Mouse (Mus musculus): ENCODE measurements around the gene Btbd35f1.
"Not testable (repeated sequence)": the region's sequence is repeated elsewhere in the genome, so short reads cannot be mapped to it uniquely, and the experiment has no call there.

Btbd35f1 gene

DNA sequence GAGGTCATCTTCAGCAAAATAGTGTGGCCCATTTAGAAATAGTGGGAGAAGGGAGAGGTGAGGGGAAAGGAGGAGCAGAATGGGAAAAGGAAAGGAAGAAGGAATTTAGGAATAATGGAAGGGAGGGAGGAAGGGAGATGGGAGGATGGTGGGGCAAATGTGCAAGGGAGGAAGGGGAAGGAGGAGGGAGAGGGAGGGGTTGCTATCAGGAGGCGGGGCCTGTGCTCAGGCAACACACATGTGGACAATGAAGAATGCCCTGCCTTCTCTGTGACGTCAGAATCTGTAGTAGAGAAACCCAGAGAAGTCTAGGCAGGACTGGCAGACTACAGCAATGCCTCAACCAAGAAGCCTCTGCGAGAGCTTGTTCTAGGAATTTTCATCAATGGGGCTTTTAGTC lies at the start of gene Btbd35f1:
Btbd35f1 (plus strand) TSS at position 301 of the 400 bp plus-strand sequence.
- not testable (repeated sequence) for DNase-seq (ENCODE audit: extremely low spot score, low spot score)

GRCm38 (mm10) chrX:32590878-32591542 lies 31.2 kb downstream of the Btbd35f1 start:
- DNase-seq (ENCODE audit: extremely low spot score, low spot score) = not testable (repeated sequence)

DNA sequence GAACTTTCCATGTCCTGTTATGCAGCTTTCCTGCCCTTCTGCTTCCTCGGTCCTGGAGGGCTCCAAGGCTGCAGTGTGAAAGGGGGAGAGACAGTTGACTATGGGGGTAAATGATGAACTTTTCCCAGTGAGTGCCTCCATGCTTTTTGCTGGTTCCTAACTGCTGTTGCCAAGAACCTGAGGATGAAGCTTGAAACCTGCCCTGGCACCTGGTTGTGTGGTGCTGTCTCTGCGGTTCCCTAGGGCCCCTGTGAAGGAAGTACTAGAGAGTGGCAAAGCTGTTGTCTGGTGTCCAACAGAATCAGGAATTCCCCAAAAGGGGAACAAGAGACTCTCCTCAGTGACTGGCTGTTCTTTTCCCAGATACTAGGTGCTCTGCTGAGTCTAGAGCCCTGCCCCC lies 41.2 kb downstream of the Btbd35f1 start:
- not testable (repeated sequence) for DNase-seq (ENCODE audit: extremely low spot score, low spot score)

DNA sequence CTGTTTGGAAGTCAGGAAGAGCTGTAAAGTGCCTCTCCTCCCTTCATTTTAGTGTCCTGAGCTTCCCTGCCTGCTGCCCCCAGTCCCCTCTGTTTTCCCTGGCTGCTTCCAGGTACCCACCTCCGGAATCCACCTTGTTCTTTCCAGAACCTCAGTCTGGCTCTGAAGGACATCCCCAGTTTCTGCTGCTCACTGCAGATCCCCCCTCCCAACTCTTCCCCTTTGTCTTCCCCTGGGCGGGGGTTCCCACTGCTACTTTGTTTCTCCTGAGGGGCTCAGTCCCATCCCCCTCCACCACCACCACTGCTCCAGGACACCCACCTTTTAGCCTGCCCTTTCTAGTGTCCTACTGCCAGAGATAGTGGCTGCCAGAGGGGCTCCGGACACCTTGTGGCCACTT lies 41.6 kb downstream of the Btbd35f1 start:
- DNase-seq (ENCODE audit: extremely low spot score, low spot score) = not testable (repeated sequence)

Data from neural tube, embryonic 10.5 days (tissue).